Mouse (Mus musculus): ENCODE results near the gene Mbtps1. TPM values are rescaled to one million over a fixed set of nuclear protein-coding genes. Genes with fewer than 3 reads are reported as not detected.

Mbtps1 gene
- polyA plus RNA-seq, 1 experiment from 2014 or later, result 50.7 TPM

DNA sequence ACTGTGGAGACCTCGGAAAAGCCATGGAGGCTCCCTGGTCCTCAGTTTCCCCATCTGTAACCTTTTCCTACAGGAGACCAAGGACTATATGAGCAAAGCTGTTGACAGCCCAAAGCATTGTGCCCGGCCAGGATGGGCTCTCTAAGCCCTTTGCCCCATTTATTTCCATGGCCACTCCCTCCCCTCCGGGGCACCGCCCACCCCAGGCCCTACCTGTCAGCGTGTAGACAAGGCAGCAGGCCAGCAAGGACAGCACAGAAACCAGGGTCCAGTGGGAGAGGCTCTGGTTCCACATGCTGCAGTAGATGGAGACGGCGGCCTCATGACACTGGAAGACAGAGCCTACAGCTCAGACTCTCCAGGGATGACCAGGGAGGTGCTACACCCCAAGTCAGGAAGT lies 71.4 kb downstream of the Mbtps1 start:
- Histone ChIP-seq H3K27ac (replicated peaks) (no peak overlapping the region), H3K4me2 (no peak overlapping the region), H3K4me3 (no peak overlapping the region), H3K9ac (no peak overlapping the region), H3K9me3 (no peaks in the 10 kb centered on the region), H3K27me3 (no peaks in the 10 kb centered on the region), H3K36me3 (no peaks in the 10 kb centered on the region), H3K4me1 (replicated peaks) (peaks cover 12% of the 10 kb centered on the region)
- no peak for ATAC-seq (ENCODE audit: low FRiP score, low read depth)
- WGBS, result 79% methylated on average over 7 of the region's 7 CpGs

DNA sequence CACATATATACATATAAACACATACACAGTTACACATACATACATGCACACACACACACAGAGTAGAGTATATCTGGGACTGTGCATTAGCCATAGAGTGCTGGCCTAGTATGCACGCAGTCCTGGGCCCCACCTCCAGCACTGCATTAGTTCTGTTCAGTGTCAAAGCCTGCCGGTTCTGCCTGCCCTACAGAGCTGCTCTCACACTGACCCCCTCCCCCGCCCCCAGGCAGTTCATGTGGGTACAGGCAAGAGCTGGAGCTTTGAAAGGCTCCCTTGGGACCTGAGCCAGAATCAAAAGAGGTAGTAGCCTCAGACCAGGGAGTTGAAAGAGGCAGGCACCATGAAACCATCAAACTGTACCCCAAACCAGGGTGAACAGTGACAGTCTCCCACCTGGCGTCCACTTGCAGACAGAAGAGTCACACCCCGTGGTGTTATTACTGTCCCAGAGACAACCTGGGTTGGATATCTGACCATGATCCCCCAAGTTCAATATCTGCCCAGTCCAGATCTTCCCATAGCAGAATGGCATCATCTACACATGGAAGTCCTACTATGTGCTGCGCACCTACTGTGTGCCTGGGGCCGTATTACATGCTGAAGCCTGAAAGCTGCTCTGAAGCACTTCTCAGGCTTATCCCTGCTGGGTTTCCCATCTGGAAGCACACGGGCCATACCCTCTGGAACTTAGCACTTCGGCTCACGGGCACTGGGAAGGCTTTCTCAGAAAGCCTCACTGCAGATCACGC lies 74.2 kb downstream of the Mbtps1 start:
- no peak for ATAC-seq (ENCODE audit: low FRiP score, low read depth)
- Histone ChIP-seq H3K27ac (replicated peaks) (no peak overlapping the region), H3K4me1 (replicated peaks) (no peaks in the 10 kb centered on the region), H3K9ac (no peak overlapping the region), H3K9me3 (no peaks in the 10 kb centered on the region), H3K36me3 (no peaks in the 10 kb centered on the region), H3K4me2 (no peak overlapping the region), H3K27me3 (no peaks in the 10 kb centered on the region), H3K4me3 (no peak overlapping the region)
- WGBS, result 87% methylated on average over 11 of the region's 11 CpGs

DNA sequence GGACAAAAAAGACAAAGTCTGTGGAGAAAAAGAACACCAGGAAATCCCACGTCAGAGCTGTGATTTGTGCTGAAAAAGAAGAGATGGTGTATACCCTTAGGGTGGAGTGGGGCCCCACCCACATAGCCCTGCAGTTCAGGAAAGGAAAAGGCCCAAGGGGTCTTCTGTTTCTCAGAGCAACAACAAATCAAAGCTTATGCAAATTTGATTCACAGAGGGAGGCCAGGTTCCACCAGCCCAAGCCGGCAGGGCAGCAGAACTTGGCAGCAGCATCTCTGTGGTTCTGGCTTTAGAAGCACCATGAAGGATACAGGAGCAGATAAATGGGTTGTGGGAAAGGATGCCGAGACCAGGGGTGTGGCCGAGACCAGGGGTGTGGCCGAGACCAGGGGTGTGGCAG lies 79.9 kb downstream of the Mbtps1 start:
- H3K4me2 ChIP-seq, result no peak overlapping the region
- H3K4me1 ChIP-seq (replicated peaks), result no peaks in the 10 kb centered on the region
- no peaks in the 10 kb centered on the region for H3K9me3 ChIP-seq
- no peak overlapping the region for H3K4me3 ChIP-seq
- H3K9ac ChIP-seq, result no peak overlapping the region
- H3K27me3 ChIP-seq, result no peaks in the 10 kb centered on the region
- no peak for ATAC-seq (ENCODE audit: low FRiP score, low read depth)
- H3K27ac ChIP-seq (replicated peaks), result no peak overlapping the region
- H3K36me3 ChIP-seq, result no peaks in the 10 kb centered on the region
- 18% methylated on average over 5 of the region's 5 CpGs for WGBS

DNA sequence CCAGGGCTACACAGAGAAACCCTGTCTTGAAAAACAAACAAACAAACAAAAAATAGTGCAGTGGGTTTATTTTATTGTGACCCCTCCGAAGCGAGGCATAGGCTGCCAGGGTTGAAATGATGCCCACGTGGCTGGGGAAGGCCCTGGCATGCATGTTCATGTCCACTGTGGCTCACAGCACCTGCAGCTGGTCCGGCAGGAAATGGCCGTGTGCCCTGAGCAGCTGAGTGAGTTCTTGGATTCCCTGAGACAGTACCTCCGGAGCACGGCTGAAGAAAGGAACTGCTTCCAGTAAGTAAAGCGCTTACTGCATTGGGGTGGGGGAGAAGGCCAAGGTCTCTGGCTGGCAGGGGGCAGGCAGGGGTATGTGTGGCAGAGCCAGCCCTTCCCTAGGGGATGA lies 90.4 kb downstream of the Mbtps1 start:
- peaks cover 3% of the 10 kb centered on the region; the same call in 1 of the 2 replicates for H3K27me3 ChIP-seq
- H3K4me3 ChIP-seq, result no peak overlapping the region
- peaks cover 35% of the 10 kb centered on the region for H3K4me1 ChIP-seq (replicated peaks)
- ATAC-seq (ENCODE audit: low FRiP score, low read depth), result no peak
- H3K9me3 ChIP-seq, result no peaks in the 10 kb centered on the region
- H3K9ac ChIP-seq, result no peak overlapping the region
- no peak overlapping the region for H3K27ac ChIP-seq (replicated peaks)
- 81% methylated on average over 8 of the region's 8 CpGs for WGBS
- H3K4me2 ChIP-seq, result no peak overlapping the region
- no peaks in the 10 kb centered on the region for H3K36me3 ChIP-seq

DNA sequence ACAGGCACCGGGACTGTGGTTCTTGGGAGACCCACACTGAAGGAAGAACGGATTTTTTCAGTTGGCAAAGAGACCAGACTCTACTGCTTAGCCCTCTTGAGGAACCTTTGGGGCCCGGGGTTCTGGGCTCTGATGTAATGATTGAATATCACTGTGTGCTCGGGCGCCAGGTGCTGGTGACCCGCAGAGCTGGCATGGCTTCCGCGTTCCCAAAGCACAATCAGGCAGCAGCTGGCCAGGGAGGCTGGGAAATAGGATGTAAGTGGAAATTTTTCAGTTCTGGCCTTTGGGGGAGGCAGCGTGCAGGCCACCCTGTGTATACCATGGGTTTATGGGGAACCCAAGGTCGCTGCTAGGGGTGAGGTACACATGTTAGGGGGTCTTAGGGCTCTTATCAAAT lies 91.7 kb downstream of the Mbtps1 start:
- H3K9me3 ChIP-seq, result no peaks in the 10 kb centered on the region
- H3K27ac ChIP-seq (replicated peaks), result peak overlapping the region; percentile 31; the same call in 1 of the 2 replicates
- WGBS, result 49% methylated on average over 10 of the region's 10 CpGs
- peaks cover 36% of the 10 kb centered on the region for H3K4me1 ChIP-seq (replicated peaks)
- no peak overlapping the region for H3K4me3 ChIP-seq
- ATAC-seq (ENCODE audit: low FRiP score, low read depth), result no peak
- no peaks in the 10 kb centered on the region for H3K36me3 ChIP-seq
- peak overlapping the region; percentile 45; the same call in 1 of the 2 replicates for H3K4me2 ChIP-seq
- peaks cover 3% of the 10 kb centered on the region; the same call in 1 of the 2 replicates for H3K27me3 ChIP-seq
- no peak overlapping the region for H3K9ac ChIP-seq

DNA sequence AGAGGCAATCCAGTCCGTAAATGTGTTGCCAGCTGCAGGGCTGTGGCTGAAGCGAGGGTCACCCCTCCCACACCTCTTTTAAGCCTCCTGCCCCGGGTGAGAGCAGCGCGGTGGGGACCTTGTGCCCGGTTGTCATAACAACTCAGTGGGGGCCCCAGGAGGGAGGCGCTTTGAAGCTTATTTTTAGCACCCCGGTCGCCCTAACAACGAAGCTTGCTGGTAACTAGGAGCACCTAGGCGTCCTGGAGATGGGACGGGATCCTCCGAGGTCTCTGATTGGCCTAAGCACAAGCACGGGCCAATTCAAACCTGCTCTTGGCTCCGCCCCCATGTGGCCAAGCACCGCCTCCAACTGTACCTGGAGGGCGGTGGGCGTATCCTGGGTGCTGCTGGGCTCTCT lies 92.4 kb downstream of the Mbtps1 start:
- Histone ChIP-seq H3K4me2 (peak overlapping the region; percentile 45), H3K27me3 (peaks cover 3% of the 10 kb centered on the region; the same call in 1 of the 2 replicates), H3K27ac (replicated peaks) (no peak overlapping the region), H3K9me3 (no peaks in the 10 kb centered on the region), H3K4me1 (replicated peaks) (peaks cover 43% of the 10 kb centered on the region), H3K4me3 (no peak overlapping the region), H3K36me3 (no peaks in the 10 kb centered on the region), H3K9ac (no peak overlapping the region)
- WGBS, result 2% methylated on average over 18 of the region's 18 CpGs
- peak; percentile 35; the same call in 1 of the 2 replicates for ATAC-seq (ENCODE audit: low FRiP score, low read depth)

DNA sequence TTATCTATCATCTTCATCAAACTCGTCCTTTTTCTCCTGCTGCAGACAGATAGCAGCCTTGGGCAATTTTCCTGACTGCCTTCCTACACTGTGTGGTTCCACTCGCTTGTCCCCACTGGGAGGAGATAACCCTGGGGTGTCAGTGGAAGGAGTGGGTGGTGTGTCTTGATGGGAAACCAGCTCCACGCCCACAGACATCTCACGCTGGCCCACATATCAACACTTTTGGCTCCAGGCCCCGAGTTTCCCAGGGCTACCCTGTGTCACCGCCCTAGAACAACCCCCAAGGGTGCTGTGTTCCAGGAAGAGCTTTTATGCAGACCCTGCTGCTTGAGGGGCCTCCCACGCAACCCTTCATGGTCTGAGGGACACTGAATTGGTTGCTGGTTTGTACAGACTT lies 94.8 kb downstream of the Mbtps1 start:
- Histone ChIP-seq H3K4me2 (no peak overlapping the region), H3K9ac (no peak overlapping the region), H3K27ac (replicated peaks) (no peak overlapping the region), H3K9me3 (no peaks in the 10 kb centered on the region), H3K4me1 (replicated peaks) (peaks cover 57% of the 10 kb centered on the region), H3K36me3 (no peaks in the 10 kb centered on the region), H3K4me3 (no peak overlapping the region), H3K27me3 (peaks cover 3% of the 10 kb centered on the region; the same call in 1 of the 2 replicates)
- 41% methylated on average over 7 of the region's 7 CpGs for WGBS
- ATAC-seq (ENCODE audit: low FRiP score, low read depth), result no peak

DNA sequence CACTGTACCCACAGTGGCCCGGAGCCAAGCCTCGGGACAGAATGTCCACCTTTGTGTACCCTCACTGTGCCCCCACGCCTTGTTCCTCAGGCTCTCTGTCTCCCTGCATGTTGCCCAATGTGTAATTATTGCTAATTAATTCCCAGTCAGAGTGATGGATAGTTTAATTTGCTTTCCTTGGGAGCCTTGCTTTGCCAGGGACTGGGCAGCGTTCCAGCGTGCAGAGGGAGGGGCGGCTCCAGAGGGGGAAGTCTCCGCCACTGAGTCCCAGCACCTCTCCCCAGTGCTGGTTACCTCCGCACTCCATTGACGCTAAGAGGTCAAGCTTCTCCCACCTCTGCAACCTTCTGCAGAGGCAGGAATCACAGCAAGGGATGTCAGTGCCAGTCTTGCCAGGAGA lies 97.2 kb downstream of the Mbtps1 start:
- ATAC-seq (ENCODE audit: low FRiP score, low read depth), result peak; percentile 51; the same call in 1 of the 2 replicates
- Histone ChIP-seq H3K4me2 (no peak overlapping the region), H3K27me3 (peaks cover 3% of the 10 kb centered on the region; the same call in 1 of the 2 replicates), H3K9ac (no peak overlapping the region), H3K4me3 (no peak overlapping the region), H3K27ac (replicated peaks) (0 out of 2 replicates have a peak overlapping the region, but pooled peaks have one; percentile 10), H3K4me1 (replicated peaks) (peaks cover 48% of the 10 kb centered on the region), H3K36me3 (no peaks in the 10 kb centered on the region), H3K9me3 (no peaks in the 10 kb centered on the region)
- 25% methylated on average over 9 of the region's 9 CpGs for WGBS

DNA sequence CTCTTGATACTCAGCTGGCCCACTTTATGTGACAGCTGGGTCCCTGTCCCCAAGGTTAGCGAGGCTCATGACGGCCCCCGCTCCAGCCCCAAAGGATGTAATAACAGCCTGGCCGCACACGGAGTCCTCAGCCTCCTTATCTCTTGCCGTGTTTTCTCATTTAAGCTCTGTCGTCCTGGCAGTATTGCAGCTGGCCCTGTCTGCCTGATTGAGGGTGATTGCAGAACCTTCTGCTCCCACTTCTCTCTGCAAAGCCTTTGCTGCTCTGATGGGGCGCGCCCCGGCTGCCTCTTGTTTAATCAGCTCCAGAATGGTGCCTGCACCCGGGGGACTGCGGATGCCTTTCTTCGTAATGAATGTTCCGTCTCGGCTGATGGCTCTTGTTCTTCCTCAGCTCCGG lies 98.8 kb downstream of the Mbtps1 start:
- Histone ChIP-seq H3K27me3 (peaks cover 3% of the 10 kb centered on the region; the same call in 1 of the 2 replicates), H3K4me3 (no peak overlapping the region), H3K9me3 (no peaks in the 10 kb centered on the region), H3K27ac (replicated peaks) (peak overlapping the region; percentile 55), H3K36me3 (no peaks in the 10 kb centered on the region), H3K4me1 (replicated peaks) (peaks cover 33% of the 10 kb centered on the region), H3K9ac (no peak overlapping the region), H3K4me2 (peak overlapping the region; percentile 24)
- ATAC-seq (ENCODE audit: low FRiP score, low read depth), result peak; percentile 27; the same call in 1 of the 2 replicates
- WGBS, result 13% methylated on average over 16 of the region's 16 CpGs

Other genes starting within 250 kb of the Mbtps1 start
- gene Hsbp1, start 214.2 kb downstream of the Mbtps1 start, polyA plus RNA-seq (2015; fragmentation: Nextera tagmentation; extraction: Ambion mirVana), result 757 and 781 TPM in 2 replicates
- 16.8 and 18.5 TPM in 2 replicates for gene Mlycd, start 163.9 kb downstream of the Mbtps1 start, polyA plus RNA-seq (2015; fragmentation: Nextera tagmentation; extraction: Ambion mirVana)
- 0.38 TPM in 2 replicates for gene Osgin1, start 124.6 kb downstream of the Mbtps1 start, polyA plus RNA-seq (2015; fragmentation: Nextera tagmentation; extraction: Ambion mirVana)
- 45.8 and 48.3 TPM in 2 replicates for gene Necab2, start 112.0 kb downstream of the Mbtps1 start, polyA plus RNA-seq (2015; fragmentation: Nextera tagmentation; extraction: Ambion mirVana)
- 0.13 and 0.22 TPM in 2 replicates for gene Slc38a8, start 57.0 kb downstream of the Mbtps1 start, polyA plus RNA-seq (2015; fragmentation: Nextera tagmentation; extraction: Ambion mirVana)
- 153 and 162 TPM in 2 replicates for gene Hsdl1, start 16.4 kb upstream of the Mbtps1 start, polyA plus RNA-seq (2015; fragmentation: Nextera tagmentation; extraction: Ambion mirVana)
- 0.35 and 0.74 TPM in 2 replicates for gene Dnaaf1, start 16.5 kb upstream of the Mbtps1 start, polyA plus RNA-seq (2015; fragmentation: Nextera tagmentation; extraction: Ambion mirVana)
- 14.1 and 14.7 TPM in 2 replicates for gene Taf1c, start 46.5 kb upstream of the Mbtps1 start, polyA plus RNA-seq (2015; fragmentation: Nextera tagmentation; extraction: Ambion mirVana)
- gene Adad2, start 54.0 kb upstream of the Mbtps1 start, polyA plus RNA-seq (2015; fragmentation: Nextera tagmentation; extraction: Ambion mirVana), result 0.10 and 0.34 TPM in 2 replicates
- gene Kcng4, start 76.9 kb upstream of the Mbtps1 start, polyA plus RNA-seq (2015; fragmentation: Nextera tagmentation; extraction: Ambion mirVana), result 0.10 and 0.13 TPM in 2 replicates
- gene Wfdc1, start 107.6 kb upstream of the Mbtps1 start, polyA plus RNA-seq (2015; fragmentation: Nextera tagmentation; extraction: Ambion mirVana), result 6.1 and 6.6 TPM in 2 replicates
- gene Atp2c2, start 141.3 kb upstream of the Mbtps1 start, polyA plus RNA-seq (2015; fragmentation: Nextera tagmentation; extraction: Ambion mirVana), result 0.32 and 0.38 TPM in 2 replicates
- 10.1 and 13.2 TPM in 2 replicates for gene Tldc1, start 219.7 kb upstream of the Mbtps1 start, polyA plus RNA-seq (2015; fragmentation: Nextera tagmentation; extraction: Ambion mirVana)